Mouse (Mus musculus) ES-E14 (cell line): ENCODE measurements around the gene Gm8180. TPM values are rescaled to one million over a fixed set of nuclear protein-coding genes. Genes with fewer than 3 reads are reported as not detected.
"Not testable (repeated sequence)": the region's sequence is repeated elsewhere in the genome, so short reads cannot be mapped to it uniquely, and the experiment has no call there.

Experiments used
- DNase-seq: peaks from one replicate; pipeline ENCODE4 v3.0.0-alpha.2; 2013; ENCODE audit warnings: low read depth, low spot score
- H3K27ac ChIP-seq: 2 replicates; pipeline ENCODE4 v1.5.1; 2012; ENCODE audit warnings: low read depth, mild to moderate bottlenecking, low read length, moderate library complexity, mixed read lengths; ENCODE audit not compliant: poor library complexity, insufficient read depth, severe bottlenecking
- H3K36me3 ChIP-seq: 2 replicates; pipeline ENCODE4 v1.6.1; 2012; ENCODE audit warnings: mild to moderate bottlenecking, low read length, moderate library complexity, mixed read lengths; ENCODE audit not compliant: control insufficient read depth, poor library complexity, insufficient read depth, severe bottlenecking
- H3K4me1 ChIP-seq, 2 experiments: fragments of 150-350 bp in 1 of 2; sonication (generic) in 1 of 2; 2 replicates each; pipeline ENCODE4 v1.6.1; 2012; ENCODE audit warnings: low read length in 2 of 2, mild to moderate bottlenecking in 1 of 2, mixed read lengths in 1 of 2; ENCODE audit not compliant: control insufficient read depth in 2 of 2, insufficient read depth in 2 of 2, poor library complexity in 1 of 2
- H3K4me3 ChIP-seq, 2 experiments: fragments of 150-350 bp in 1 of 2; sonication (generic) in 1 of 2; 2 replicates each; pipeline ENCODE4 v1.5.1; 2012; ENCODE audit warnings: low read length in 2 of 2, low read depth in 1 of 2, mild to moderate bottlenecking in 1 of 2, mixed read lengths in 1 of 2; ENCODE audit not compliant: insufficient read depth in 1 of 2, poor library complexity in 1 of 2, severe bottlenecking in 1 of 2
- H3K9ac ChIP-seq: 2 replicates; pipeline ENCODE4 v1.6.1; 2012; ENCODE audit warnings: low read depth, mild to moderate bottlenecking, low read length, mixed read lengths; ENCODE audit not compliant: poor library complexity, insufficient read depth, severe bottlenecking
- H3K9me3 ChIP-seq: fragments of 150-350 bp; sonication (generic); 2 replicates; pipeline ENCODE4 v1.6.1; 2012; ENCODE audit warnings: low read depth, mild to moderate bottlenecking, low read length; ENCODE audit not compliant: control insufficient read depth, insufficient read depth
- CHD2 ChIP-seq: IDR thresholded peaks from 2 replicates; pipeline ENCODE4 v1.6.1; 2014; ENCODE audit warnings: mild to moderate bottlenecking, low read depth, low read length, inconsistent platforms
- HCFC1 ChIP-seq: IDR thresholded peaks from 2 replicates; pipeline ENCODE4 v1.6.1; 2012; ENCODE audit warnings: low read length, inconsistent platforms, borderline replicate concordance; ENCODE audit not compliant: insufficient read depth
- MAFK ChIP-seq: IDR thresholded peaks from 2 replicates; pipeline ENCODE4 v1.6.1; 2014; ENCODE audit warnings: mild to moderate bottlenecking, low read depth, low read length, inconsistent platforms; ENCODE audit not compliant: insufficient read depth
- ZC3H11A ChIP-seq: IDR thresholded peaks from 2 replicates; pipeline ENCODE4 v1.6.1; 2012; ENCODE audit warnings: low read depth, mild to moderate bottlenecking, inconsistent platforms, low read length, borderline replicate concordance
- ZNF384 ChIP-seq: IDR thresholded peaks from 2 replicates; pipeline ENCODE4 v1.6.1; 2012; ENCODE audit warnings: low read depth, low read length, inconsistent platforms
- in situ Hi-C, 2 experiments: fragments of 600-800 bp; cut with MboI; formaldehyde crosslinking; loops; one replicate each; pipeline ENCODE4 v1.15.1; 2025; ENCODE audit warnings: low sequenced_read_pairs in 2 of 2, inconsistent platforms in 1 of 2; ENCODE audit not compliant: unreplicated experiment in 2 of 2
- total RNA-seq: library from RNA; depleted of rRNA; stranded (reverse); fragments of 300-350 nt; gene quantifications from 2 replicates; pipeline ENCODE4 v1.2.3, GENCODE M21; 2012; rRNA removed

Gene Gm8180
- total RNA-seq, 1 experiment: not detected

DNA sequence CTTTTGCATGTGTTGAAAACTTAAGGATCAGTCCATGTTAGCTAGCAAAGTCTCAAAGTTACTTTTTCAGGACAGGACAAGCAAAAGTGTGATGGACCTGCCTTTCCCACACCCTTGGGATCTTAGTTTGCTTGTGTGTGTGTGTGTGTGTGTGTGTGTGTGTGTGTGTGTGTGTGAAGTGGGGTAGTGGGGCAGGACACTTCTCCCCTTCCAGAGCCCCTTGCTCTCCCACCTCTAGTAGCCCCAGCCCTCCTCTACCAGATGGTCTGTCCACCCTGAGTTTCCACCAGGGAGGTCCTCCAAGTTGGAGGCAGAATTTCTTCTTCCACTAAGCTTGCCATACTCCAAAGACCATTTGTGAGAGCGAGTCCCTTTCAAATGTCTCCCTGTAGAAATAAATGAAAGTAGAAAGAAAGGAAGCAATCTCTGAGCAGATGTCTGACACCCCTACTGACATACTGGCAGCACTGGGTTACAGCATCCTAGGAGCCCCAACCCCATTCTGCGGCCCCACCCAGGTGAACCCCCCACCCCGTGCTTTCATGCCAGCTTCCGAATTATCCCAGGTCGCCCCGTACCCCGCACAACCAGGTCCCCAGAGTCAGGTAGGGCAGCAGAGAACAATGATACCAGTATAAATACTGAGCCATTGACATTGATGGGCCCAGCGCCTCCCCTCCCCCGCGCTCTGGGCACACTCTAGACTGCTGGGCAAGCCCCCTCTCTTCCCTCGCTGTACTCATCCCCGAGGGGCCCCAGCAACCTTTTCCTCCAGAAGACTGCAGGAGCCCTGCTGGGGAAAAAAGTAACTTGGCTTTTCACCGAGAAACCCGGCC, 11.7 kb upstream of the Gm8180 start:
- no peaks in the 10 kb centered on the region for H3K36me3 ChIP-seq
- no peak overlapping the region for H3K27ac ChIP-seq
- DNase-seq: no peak
- H3K9me3 ChIP-seq: no peaks in the 10 kb centered on the region
- no peak overlapping the region for H3K9ac ChIP-seq
- in situ Hi-C loops: no loop called here
- H3K4me1 ChIP-seq: no peaks in the 10 kb centered on the region
- TF ChIP-seq HCFC1: no peak
- TF ChIP-seq CHD2: no peak
- TF ChIP-seq ZC3H11A: no peak
- no peak for TF ChIP-seq MAFK
- TF ChIP-seq ZNF384: no peak
- H3K4me3 ChIP-seq: peak overlapping the region; percentile 22 to 44; a peak in 1 of 4 replicates

GRCm38 (mm10) chr14:43793811-43794210, 9.3 kb upstream of the Gm8180 start:
- H3K9ac ChIP-seq, H3K36me3 ChIP-seq, DNase-seq, H3K9me3 ChIP-seq, H3K4me1 ChIP-seq, H3K4me3 ChIP-seq, in situ Hi-C loops, H3K27ac ChIP-seq: not testable (repeated sequence)

DNA sequence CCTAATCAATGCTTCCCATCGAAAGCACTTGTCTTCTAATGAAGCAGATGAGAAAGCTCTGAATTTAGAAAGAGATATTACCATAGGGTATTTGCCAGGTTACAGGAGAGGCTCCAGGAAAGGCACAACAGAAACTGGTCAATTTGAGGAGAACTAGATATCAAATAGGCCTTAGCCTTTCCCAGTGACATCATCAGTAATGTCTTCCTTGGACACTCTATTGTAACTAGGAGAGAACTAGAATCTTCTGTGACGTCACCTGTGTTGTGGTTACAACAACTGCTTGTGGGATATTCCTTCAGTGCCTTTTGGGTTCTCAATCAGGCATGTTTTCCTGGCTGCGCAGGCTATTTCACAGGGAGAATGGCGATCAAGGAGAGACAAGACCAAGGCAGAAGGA, 37.0 kb downstream of the Gm8180 start, which contains the start of gene Gm6526:
Gene Gm6526 (plus strand): TSS at position 301 of the 400 bp plus-strand sequence.
- H3K27ac ChIP-seq, H3K9me3 ChIP-seq, H3K36me3 ChIP-seq, DNase-seq, in situ Hi-C loops, H3K4me3 ChIP-seq, H3K9ac ChIP-seq, H3K4me1 ChIP-seq: not testable (repeated sequence)

Other genes with a start within 250 kb of the Gm8180 start
- gene Gm5799, start 241.2 kb downstream of the Gm8180 start, total RNA-seq: not detected in 2 replicates
- not detected in 2 replicates for gene Gm17654, start 205.6 kb downstream of the Gm8180 start, total RNA-seq
- not detected in 2 replicates for gene Gm10375, start 176.7 kb downstream of the Gm8180 start, total RNA-seq
- gene Gm8165, start 107.5 kb downstream of the Gm8180 start, total RNA-seq: not detected in 2 replicates
- 0.42 and 1.3 TPM in 2 replicates for gene Gm7324, start 86.9 kb downstream of the Gm8180 start, total RNA-seq
- not detected in 2 replicates for gene Gm16506, start 57.3 kb downstream of the Gm8180 start, total RNA-seq
- gene Gm6526, start 36.9 kb downstream of the Gm8180 start, total RNA-seq: not detected in 2 replicates
- gene Ear1, start 90.8 kb upstream of the Gm8180 start, total RNA-seq: not detected in 2 replicates
- gene Ear10, start 138.8 kb upstream of the Gm8180 start, total RNA-seq: not detected in 2 replicates
- gene Gm8113, start 140.6 kb upstream of the Gm8180 start, total RNA-seq: 0.58 and 0.67 TPM in 2 replicates
- gene Ang5, start 172.3 kb upstream of the Gm8180 start, total RNA-seq: not detected in 2 replicates
- not detected in 2 replicates for gene Ang6, start 217.5 kb upstream of the Gm8180 start, total RNA-seq